In the genomic region with DNA sequence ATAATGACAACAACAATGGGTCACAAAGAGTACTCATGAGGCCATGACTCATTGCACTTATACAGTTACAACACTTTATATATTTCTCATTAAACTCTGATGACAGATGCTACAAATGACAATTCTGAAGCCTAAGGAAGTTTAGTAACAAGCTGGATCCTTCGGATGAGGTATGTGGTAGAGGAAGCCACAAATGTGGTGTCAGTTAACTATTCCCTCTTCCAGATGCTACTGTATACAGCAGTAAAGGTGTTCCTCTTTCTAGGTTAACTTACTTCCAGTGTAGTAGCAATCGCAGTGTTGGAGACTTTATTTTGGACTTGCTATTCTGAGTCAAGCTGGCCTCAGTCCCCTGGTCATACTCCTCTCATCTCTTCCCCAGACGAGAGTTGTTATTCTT, we compare ENCODE assay signal across 23 mouse cellular contexts.
DNase-seq lines count a peak whose midpoint lies in the region; ATAC-seq and TF ChIP-seq lines count a peak whose summit lies in the region.
"Had no signal": no experiment of that assay in that cellular context is flagged by ENCODE, and none has a peak within 500 bp of the region (broad histone marks: within the 10 kb centered on the region; RNA-seq: fewer than 3 reads in every experiment).

No protein-coding gene starts in this region.

- no peak overlapping the region for H3K9ac ChIP-seq in midbrain, embryonic 13.5 days (replicated peaks)
- H3K9ac ChIP-seq in kidney, embryonic 16.5 days (replicated peaks; ENCODE audit: low read length) = no peak overlapping the region
- H3K9ac ChIP-seq: embryonic facial prominence, embryonic 13.5 days; embryonic facial prominence, embryonic 15.5 days; forebrain, embryonic 12.5 days had no signal

- ATAC-seq in granulocyte monocyte progenitor cell, adult 5-6 weeks (replicated peaks; ENCODE audit: poor library complexity, severe bottlenecking) = peak; percentile 84
- peak; percentile 64 for ATAC-seq in megakaryocyte, adult 5-6 weeks (ENCODE audit: poor library complexity, severe bottlenecking)
- ATAC-seq in midbrain, embryonic 13.5 days = no peak
- no peak for ATAC-seq in kidney, embryonic 16.5 days (ENCODE audit: low FRiP score, low TSS enrichment)
- ATAC-seq: forebrain, embryonic 14.5 days; forebrain, embryonic 16.5 days had no signal

- H3K4me3 ChIP-seq in testis, adult 2 months (ENCODE audit: control insufficient read depth, low read depth, low read length) = peak overlapping the region; percentile 31; the same call in 1 of the 2 replicates
- H3K4me3 ChIP-seq in midbrain, embryonic 13.5 days (replicated peaks) = no peak overlapping the region
- H3K4me3 ChIP-seq in kidney, embryonic 16.5 days (ENCODE audit: low read length) = no peak overlapping the region
- H3K4me3 ChIP-seq: embryonic facial prominence, embryonic 13.5 days; embryonic facial prominence, embryonic 15.5 days; erythroblast, embryonic 14.5 days; forebrain, embryonic 10.5 days; forebrain, embryonic 12.5 days had no signal

- WGBS in midbrain, embryonic 13.5 days = 93% methylated on average over 3 of the region's 3 CpGs
- WGBS in kidney, embryonic 16.5 days = 80% methylated on average over 3 of the region's 3 CpGs

- H3K27ac ChIP-seq in testis, adult 2 months (ENCODE audit: control insufficient read depth, insufficient read depth, low read depth, low read length) = no peak overlapping the region
- no peak overlapping the region for H3K27ac ChIP-seq in midbrain, embryonic 13.5 days
- no peak overlapping the region for H3K27ac ChIP-seq in kidney, embryonic 16.5 days (ENCODE audit: low read length)
- H3K27ac ChIP-seq: embryonic facial prominence, embryonic 13.5 days; embryonic facial prominence, embryonic 15.5 days; forebrain, embryonic 10.5 days; forebrain, embryonic 12.5 days had no signal

- no peaks in the 10 kb centered on the region for H3K9me3 ChIP-seq in midbrain, embryonic 13.5 days
- no peaks in the 10 kb centered on the region for H3K9me3 ChIP-seq in kidney, embryonic 16.5 days (ENCODE audit: low read length)
- H3K9me3 ChIP-seq: embryonic facial prominence, embryonic 13.5 days; embryonic facial prominence, embryonic 15.5 days; forebrain, embryonic 10.5 days; forebrain, embryonic 12.5 days had no signal

- TF ChIP-seq POLR2A in testis, adult 2 months (IDR thresholded peaks at IDR 0.05; ENCODE audit: control insufficient read depth, low read depth, low read length) = no peak

- TF ChIP-seq CTCF in testis, adult 2 months (IDR thresholded peaks at IDR 0.05; ENCODE audit: control insufficient read depth, insufficient read depth, insufficient replicate concordance, low read depth, low read length) = no peak

- no peak for DNase-seq in testis, postnatal 10 days (ENCODE audit: low spot score)
- DNase-seq in cerebellum, postnatal 36 days = no peak
- DNase-seq: adrenal gland, adult 2 months; adrenal gland, postnatal 10 days; adrenal gland, postnatal 25 days; cerebellum, adult 11 months; cerebellum, adult 18-20 months; cerebellum, adult 8-10 months; cerebellum, adult 9-11 months; cerebellum, postnatal 14 days; embryo, embryonic 11 days had no signal

- no peak overlapping the region for H3K4me2 ChIP-seq in midbrain, embryonic 13.5 days (replicated peaks)
- no peak overlapping the region for H3K4me2 ChIP-seq in kidney, embryonic 16.5 days (replicated peaks; ENCODE audit: low read depth, low read length)
- H3K4me2 ChIP-seq: embryonic facial prominence, embryonic 13.5 days; embryonic facial prominence, embryonic 15.5 days; forebrain, embryonic 12.5 days had no signal

- no peaks in the 10 kb centered on the region for H3K36me3 ChIP-seq in testis, adult 2 months (ENCODE audit: control insufficient read depth, insufficient read depth, low read length)
- no peaks in the 10 kb centered on the region for H3K36me3 ChIP-seq in midbrain, embryonic 13.5 days
- H3K36me3 ChIP-seq in kidney, embryonic 16.5 days (ENCODE audit: insufficient read depth, low read length) = no peaks in the 10 kb centered on the region
- H3K36me3 ChIP-seq: embryonic facial prominence, embryonic 13.5 days; embryonic facial prominence, embryonic 15.5 days; forebrain, embryonic 10.5 days; forebrain, embryonic 12.5 days had no signal

- H3K4me1 ChIP-seq in testis, adult 2 months (ENCODE audit: control insufficient read depth, insufficient read depth, low read length) = no peaks in the 10 kb centered on the region
- no peaks in the 10 kb centered on the region for H3K4me1 ChIP-seq in midbrain, embryonic 13.5 days (replicated peaks)
- peaks cover 2% of the 10 kb centered on the region for H3K4me1 ChIP-seq in kidney, embryonic 16.5 days (ENCODE audit: insufficient read depth, low read length)
- H3K4me1 ChIP-seq: forebrain, embryonic 12.5 days had no signal

- no peaks in the 10 kb centered on the region for H3K27me3 ChIP-seq in testis, adult 2 months (ENCODE audit: control insufficient read depth, insufficient read depth, low read length)
- no peaks in the 10 kb centered on the region for H3K27me3 ChIP-seq in midbrain, embryonic 13.5 days
- no peaks in the 10 kb centered on the region for H3K27me3 ChIP-seq in kidney, embryonic 16.5 days (ENCODE audit: insufficient read depth, low read length)
- H3K27me3 ChIP-seq: embryonic facial prominence, embryonic 13.5 days; embryonic facial prominence, embryonic 15.5 days; forebrain, embryonic 12.5 days had no signal

Comparison
In these comparisons a context has a peak if more than half of its experiments do, and no peak if none do; other contexts are left out.
1. ATAC-seq: peak in granulocyte monocyte progenitor cell, adult 5-6 weeks (single experiment) and megakaryocyte, adult 5-6 weeks (single experiment); none in midbrain, embryonic 13.5 days (single experiment) and kidney, embryonic 16.5 days (single experiment).